Mouse (Mus musculus): ENCODE results near the gene Ttc9. TPM values are rescaled to one million over a fixed set of nuclear protein-coding genes. Genes with fewer than 3 reads are reported as not detected.

Gene Ttc9
- polyA plus RNA-seq, 1 experiment from 2014 or later, result 0.58 TPM

DNA sequence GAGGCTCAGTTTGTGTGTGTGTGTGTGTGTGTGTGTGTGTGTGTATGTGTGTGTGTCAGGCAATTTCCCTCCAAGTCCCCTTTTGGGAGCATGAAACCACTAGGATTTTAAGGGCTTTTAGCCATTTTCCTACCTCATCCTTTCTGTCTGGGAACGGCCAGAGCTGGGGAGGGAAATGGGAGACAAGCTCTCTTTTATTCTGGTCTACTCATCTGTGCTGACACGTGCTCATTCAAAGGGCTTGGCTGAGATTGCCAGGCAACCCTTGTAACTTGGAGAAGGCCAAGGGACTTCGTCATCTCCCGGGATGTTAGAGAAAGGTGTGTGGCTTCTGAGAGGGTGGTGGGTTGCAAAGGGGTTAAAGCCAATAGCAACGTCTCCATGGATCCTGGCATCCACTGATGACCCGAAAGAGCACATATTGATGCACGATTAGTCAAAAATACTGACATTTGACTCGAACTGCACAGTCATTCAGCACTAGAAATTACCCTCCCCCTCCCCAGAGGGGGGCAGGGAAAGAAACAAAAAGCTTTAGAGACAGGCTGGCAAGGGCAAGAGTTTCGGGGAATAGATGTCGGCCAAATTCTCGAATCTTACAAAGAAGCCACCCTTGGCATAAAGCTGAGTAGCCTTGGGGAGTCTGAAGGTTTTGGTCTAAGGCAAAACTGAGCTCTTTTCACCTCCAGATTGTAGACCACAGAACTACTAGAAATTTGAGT is 11.5 kb downstream of the Ttc9 start:
- H3K9me3 ChIP-seq (ENCODE audit: control insufficient read depth, low read length), result no peaks in the 10 kb centered on the region
- H3K4me1 ChIP-seq (replicated peaks; ENCODE audit: control insufficient read depth, insufficient read depth, low read length), result no peaks in the 10 kb centered on the region
- H3K9ac ChIP-seq (ENCODE audit: low read depth, low read length), result no peak overlapping the region
- H3K36me3 ChIP-seq (ENCODE audit: control insufficient read depth, insufficient read depth, low read length), result no peaks in the 10 kb centered on the region
- H3K27ac ChIP-seq (ENCODE audit: low read depth, low read length), result no peak overlapping the region
- H3K4me3 ChIP-seq (ENCODE audit: low read depth, low read length), result no peak overlapping the region
- WGBS, result 70% methylated on average over 11 of the region's 11 CpGs
- H3K4me2 ChIP-seq, result no peak overlapping the region
- ATAC-seq (replicated peaks; ENCODE audit: low FRiP score) (no peak), DNase-seq (ENCODE audit: low spot score) (no peak)
- H3K27me3 ChIP-seq (replicated peaks; ENCODE audit: control insufficient read depth, insufficient read depth, low read length), result no peaks in the 10 kb centered on the region

DNA sequence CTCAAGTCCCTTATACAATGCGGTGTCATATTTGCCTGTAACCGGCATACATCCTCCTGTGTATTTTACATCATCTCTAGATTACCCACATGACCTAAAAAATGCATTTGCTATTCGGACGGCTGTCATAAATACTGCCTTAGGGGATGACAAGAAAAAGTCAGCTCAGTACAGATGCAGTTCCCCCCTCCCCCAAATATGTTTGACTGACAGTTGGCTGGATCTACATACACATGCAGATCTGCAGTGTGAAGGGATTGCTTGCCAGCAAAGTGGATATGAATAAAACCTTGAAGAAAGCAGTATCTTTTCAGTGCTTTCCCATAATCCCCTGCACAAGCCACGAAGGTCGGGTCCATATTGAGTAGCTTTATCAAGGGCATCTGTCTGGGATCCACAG is 15.8 kb downstream of the Ttc9 start:
- Histone ChIP-seq H3K4me2 (no peak overlapping the region), H3K9me3 (ENCODE audit: control insufficient read depth, low read length) (no peaks in the 10 kb centered on the region), H3K4me3 (ENCODE audit: low read depth, low read length) (no peak overlapping the region), H3K27ac (ENCODE audit: low read depth, low read length) (no peak overlapping the region), H3K9ac (ENCODE audit: low read depth, low read length) (no peak overlapping the region), H3K36me3 (ENCODE audit: control insufficient read depth, insufficient read depth, low read length) (no peaks in the 10 kb centered on the region), H3K27me3 (replicated peaks; ENCODE audit: control insufficient read depth, insufficient read depth, low read length) (no peaks in the 10 kb centered on the region), H3K4me1 (replicated peaks; ENCODE audit: control insufficient read depth, insufficient read depth, low read length) (no peaks in the 10 kb centered on the region)
- ATAC-seq (replicated peaks; ENCODE audit: low FRiP score), result no peak
- no peak for DNase-seq (ENCODE audit: low spot score)
- WGBS, result 78% methylated on average over 6 of the region's 6 CpGs

DNA sequence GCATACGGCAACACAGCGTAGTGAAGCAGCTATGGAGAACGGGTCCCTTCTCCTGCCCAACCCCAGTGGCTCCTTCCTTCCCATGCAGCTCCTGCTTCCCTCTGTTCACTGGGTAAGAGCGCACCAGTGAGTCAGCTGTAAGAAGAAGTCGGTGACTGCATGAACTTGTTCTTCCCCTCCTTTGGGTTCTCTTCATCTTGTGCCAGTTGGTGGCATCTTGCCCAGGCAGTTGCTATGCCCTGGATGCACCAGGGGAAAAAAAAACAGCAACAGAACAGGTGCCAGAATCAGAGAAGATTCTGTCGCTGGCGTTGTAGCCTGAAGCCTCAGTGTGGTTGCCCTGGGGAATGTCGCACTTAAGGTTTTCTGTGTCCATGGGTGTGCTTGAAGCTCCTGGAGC is 22.3 kb downstream of the Ttc9 start:
- no peak for ATAC-seq (replicated peaks; ENCODE audit: low FRiP score)
- Histone ChIP-seq H3K36me3 (ENCODE audit: control insufficient read depth, insufficient read depth, low read length) (no peaks in the 10 kb centered on the region), H3K27ac (ENCODE audit: low read depth, low read length) (no peak overlapping the region), H3K4me3 (ENCODE audit: low read depth, low read length) (no peak overlapping the region), H3K4me2 (no peak overlapping the region), H3K27me3 (replicated peaks; ENCODE audit: control insufficient read depth, insufficient read depth, low read length) (no peaks in the 10 kb centered on the region), H3K4me1 (replicated peaks; ENCODE audit: control insufficient read depth, insufficient read depth, low read length) (no peaks in the 10 kb centered on the region), H3K9ac (ENCODE audit: low read depth, low read length) (no peak overlapping the region), H3K9me3 (ENCODE audit: control insufficient read depth, low read length) (no peaks in the 10 kb centered on the region)
- no peak for DNase-seq (ENCODE audit: low spot score)
- 84% methylated on average over 8 of the region's 8 CpGs for WGBS

DNA sequence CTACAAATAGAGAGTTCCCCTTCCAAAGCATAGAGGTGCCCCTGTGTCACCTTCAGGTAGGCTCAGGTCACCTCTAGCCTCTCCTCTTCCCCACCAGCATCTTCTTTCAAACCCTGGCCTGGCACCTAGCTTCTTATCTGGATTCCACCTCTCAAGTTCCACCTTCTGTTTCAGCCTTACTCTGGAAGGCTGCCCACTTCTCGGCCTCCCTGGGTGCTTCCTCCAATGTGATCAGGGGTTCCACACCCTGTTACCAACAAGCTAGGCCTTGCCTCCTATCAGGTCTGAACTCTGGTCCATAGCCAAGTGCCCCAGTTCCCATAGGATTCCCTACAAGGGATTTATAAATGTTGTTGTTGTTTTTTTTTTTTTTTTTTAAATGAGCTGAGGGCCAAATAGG is 26.3 kb downstream of the Ttc9 start:
- H3K9me3 ChIP-seq (ENCODE audit: control insufficient read depth, low read length), result no peaks in the 10 kb centered on the region
- no peaks in the 10 kb centered on the region for H3K36me3 ChIP-seq (ENCODE audit: control insufficient read depth, insufficient read depth, low read length)
- H3K4me2 ChIP-seq, result no peak overlapping the region
- no peak overlapping the region for H3K27ac ChIP-seq (ENCODE audit: low read depth, low read length)
- WGBS, result 70% methylated on average over 1 of the region's 1 CpGs
- no peaks in the 10 kb centered on the region for H3K4me1 ChIP-seq (replicated peaks; ENCODE audit: control insufficient read depth, insufficient read depth, low read length)
- H3K27me3 ChIP-seq (replicated peaks; ENCODE audit: control insufficient read depth, insufficient read depth, low read length), result no peaks in the 10 kb centered on the region
- no peak overlapping the region for H3K9ac ChIP-seq (ENCODE audit: low read depth, low read length)
- no peak overlapping the region for H3K4me3 ChIP-seq (ENCODE audit: low read depth, low read length)
- DNase-seq (ENCODE audit: low spot score), result no peak
- no peak for ATAC-seq (replicated peaks; ENCODE audit: low FRiP score)

DNA sequence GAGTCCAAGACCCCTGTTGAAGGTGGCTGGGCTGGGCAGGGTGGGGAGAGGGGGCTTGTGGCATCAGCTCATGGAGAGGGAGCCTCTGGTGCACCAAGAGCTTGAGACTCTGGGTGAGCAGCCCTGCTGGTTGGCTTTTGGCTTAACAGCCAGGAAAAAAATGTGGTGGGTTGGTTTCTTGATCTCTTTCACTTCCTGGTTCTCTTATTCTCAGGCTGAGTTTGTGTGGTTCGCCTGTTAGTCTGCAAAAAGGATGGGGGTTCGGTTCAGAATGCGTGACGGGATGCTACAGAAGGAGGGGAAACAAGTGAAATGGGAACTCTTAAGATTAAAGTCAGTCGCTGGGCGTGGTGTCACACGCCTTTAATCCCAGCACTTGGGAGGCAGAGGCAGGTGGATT is 27.0 kb downstream of the Ttc9 start:
- H3K4me1 ChIP-seq (replicated peaks; ENCODE audit: control insufficient read depth, insufficient read depth, low read length), result no peaks in the 10 kb centered on the region
- DNase-seq (ENCODE audit: low spot score) (no peak), ATAC-seq (replicated peaks; ENCODE audit: low FRiP score) (no peak)
- no peak overlapping the region for H3K27ac ChIP-seq (ENCODE audit: low read depth, low read length)
- no peak overlapping the region for H3K4me2 ChIP-seq
- WGBS, result 80% methylated on average over 7 of the region's 7 CpGs
- no peak overlapping the region for H3K4me3 ChIP-seq (ENCODE audit: low read depth, low read length)
- H3K9ac ChIP-seq (ENCODE audit: low read depth, low read length), result no peak overlapping the region
- H3K36me3 ChIP-seq (ENCODE audit: control insufficient read depth, insufficient read depth, low read length), result no peaks in the 10 kb centered on the region
- no peaks in the 10 kb centered on the region for H3K27me3 ChIP-seq (replicated peaks; ENCODE audit: control insufficient read depth, insufficient read depth, low read length)
- H3K9me3 ChIP-seq (ENCODE audit: control insufficient read depth, low read length), result no peaks in the 10 kb centered on the region

DNA sequence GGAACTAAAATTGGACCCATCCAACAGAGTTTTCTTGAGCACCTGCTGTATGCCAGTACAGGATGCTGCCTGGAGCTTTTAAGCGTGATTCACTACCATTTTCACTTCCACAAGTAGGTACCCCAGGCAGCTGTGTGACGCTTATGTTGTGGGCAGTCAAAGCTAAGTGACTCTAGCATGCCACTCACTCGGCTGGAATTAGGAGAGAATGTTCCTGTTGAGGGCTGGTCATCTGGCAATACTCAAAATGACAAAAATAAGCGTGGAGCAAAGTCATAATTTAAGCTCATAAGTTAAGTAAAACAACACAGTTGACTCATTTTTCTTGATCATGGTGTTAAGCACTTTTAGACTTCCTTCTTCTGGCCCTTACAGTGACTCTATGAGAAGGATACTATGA is 31.0 kb downstream of the Ttc9 start:
- DNase-seq (ENCODE audit: low spot score) (no peak), ATAC-seq (replicated peaks; ENCODE audit: low FRiP score) (no peak)
- no peaks in the 10 kb centered on the region for H3K36me3 ChIP-seq (ENCODE audit: control insufficient read depth, insufficient read depth, low read length)
- H3K4me1 ChIP-seq (replicated peaks; ENCODE audit: control insufficient read depth, insufficient read depth, low read length), result no peaks in the 10 kb centered on the region
- H3K4me3 ChIP-seq (ENCODE audit: low read depth, low read length), result no peak overlapping the region
- no peak overlapping the region for H3K4me2 ChIP-seq
- no peak overlapping the region for H3K9ac ChIP-seq (ENCODE audit: low read depth, low read length)
- no peaks in the 10 kb centered on the region for H3K9me3 ChIP-seq (ENCODE audit: control insufficient read depth, low read length)
- no peak overlapping the region for H3K27ac ChIP-seq (ENCODE audit: low read depth, low read length)
- H3K27me3 ChIP-seq (replicated peaks; ENCODE audit: control insufficient read depth, insufficient read depth, low read length), result no peaks in the 10 kb centered on the region
- 75% methylated on average over 4 of the region's 4 CpGs for WGBS

DNA sequence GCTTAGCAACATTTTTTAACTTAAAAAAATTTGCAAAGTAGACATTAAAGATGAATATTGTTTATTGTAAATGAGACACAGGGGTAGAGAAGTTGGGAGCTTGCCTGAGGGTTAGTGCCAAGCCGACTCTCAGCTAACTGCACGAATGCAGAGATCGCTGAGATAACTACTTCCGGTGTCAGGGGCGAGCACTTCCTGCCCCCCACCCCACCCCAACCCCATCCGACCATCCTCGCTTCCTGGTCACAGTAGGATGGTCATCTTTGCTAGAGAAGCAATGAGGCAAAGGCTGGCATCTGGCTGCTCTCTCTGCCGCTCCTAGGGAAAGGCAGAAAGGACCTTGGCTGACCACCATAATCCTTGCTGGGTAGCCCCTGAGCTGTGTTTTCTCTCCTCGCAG is 32.1 kb downstream of the Ttc9 start:
- Histone ChIP-seq H3K4me2 (no peak overlapping the region), H3K27me3 (replicated peaks; ENCODE audit: control insufficient read depth, insufficient read depth, low read length) (no peaks in the 10 kb centered on the region), H3K4me3 (ENCODE audit: low read depth, low read length) (no peak overlapping the region), H3K9me3 (ENCODE audit: control insufficient read depth, low read length) (no peaks in the 10 kb centered on the region), H3K9ac (ENCODE audit: low read depth, low read length) (no peak overlapping the region), H3K4me1 (replicated peaks; ENCODE audit: control insufficient read depth, insufficient read depth, low read length) (no peaks in the 10 kb centered on the region), H3K27ac (ENCODE audit: low read depth, low read length) (no peak overlapping the region), H3K36me3 (ENCODE audit: control insufficient read depth, insufficient read depth, low read length) (no peaks in the 10 kb centered on the region)
- no peak for ATAC-seq (replicated peaks; ENCODE audit: low FRiP score)
- 57% methylated on average over 9 of the region's 9 CpGs for WGBS
- DNase-seq (ENCODE audit: low spot score), result no peak

DNA sequence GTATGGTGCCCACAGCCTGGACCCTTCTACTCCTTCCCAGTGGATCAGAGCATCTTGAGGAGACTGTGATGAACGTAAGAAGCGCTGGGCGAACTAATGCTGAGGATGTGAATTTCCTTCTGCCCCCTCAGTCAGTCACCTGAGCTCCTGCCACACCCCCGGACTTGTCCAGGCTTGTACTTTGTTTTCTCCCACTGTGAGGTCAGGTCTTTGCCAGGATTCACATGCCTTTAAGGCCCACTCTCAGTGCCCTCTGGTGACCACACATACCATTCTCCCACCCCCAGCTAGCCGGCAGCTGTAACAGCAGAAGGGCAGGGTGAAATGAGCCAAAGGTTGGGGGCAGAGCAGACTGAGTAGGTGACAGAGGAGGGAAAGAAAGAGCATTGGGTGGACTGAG is 32.9 kb downstream of the Ttc9 start:
- WGBS, result 81% methylated on average over 5 of the region's 5 CpGs
- no peaks in the 10 kb centered on the region for H3K27me3 ChIP-seq (replicated peaks; ENCODE audit: control insufficient read depth, insufficient read depth, low read length)
- no peak for ATAC-seq (replicated peaks; ENCODE audit: low FRiP score)
- no peak overlapping the region for H3K27ac ChIP-seq (ENCODE audit: low read depth, low read length)
- H3K4me1 ChIP-seq (replicated peaks; ENCODE audit: control insufficient read depth, insufficient read depth, low read length), result no peaks in the 10 kb centered on the region
- no peak overlapping the region for H3K4me2 ChIP-seq
- H3K36me3 ChIP-seq (ENCODE audit: control insufficient read depth, insufficient read depth, low read length), result no peaks in the 10 kb centered on the region
- H3K9ac ChIP-seq (ENCODE audit: low read depth, low read length), result no peak overlapping the region
- H3K4me3 ChIP-seq (ENCODE audit: low read depth, low read length), result no peak overlapping the region
- no peaks in the 10 kb centered on the region for H3K9me3 ChIP-seq (ENCODE audit: control insufficient read depth, low read length)
- no peak for DNase-seq (ENCODE audit: low spot score)

DNA sequence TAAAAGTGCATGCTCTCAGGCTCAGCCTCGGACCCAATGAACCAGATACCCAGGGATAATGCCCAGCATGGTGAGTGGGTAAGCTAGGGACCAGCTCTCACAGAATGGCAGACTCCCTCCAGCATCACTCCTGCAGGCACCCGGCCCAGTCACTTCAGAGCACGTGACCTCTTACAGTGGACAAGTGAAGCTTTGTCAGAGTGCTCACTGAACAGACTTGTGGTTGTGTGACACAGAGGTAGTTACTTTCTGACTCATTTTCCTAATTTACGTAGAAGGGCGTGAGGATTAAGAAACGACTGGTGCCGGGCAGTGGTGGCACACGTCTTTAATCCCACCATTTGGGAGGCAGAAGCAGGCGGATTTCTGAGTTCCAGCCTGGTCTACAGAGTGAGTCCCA is 37.4 kb downstream of the Ttc9 start:
- Histone ChIP-seq H3K27ac (ENCODE audit: low read depth, low read length) (no peak overlapping the region), H3K27me3 (replicated peaks; ENCODE audit: control insufficient read depth, insufficient read depth, low read length) (no peaks in the 10 kb centered on the region), H3K4me1 (replicated peaks; ENCODE audit: control insufficient read depth, insufficient read depth, low read length) (no peaks in the 10 kb centered on the region), H3K9me3 (ENCODE audit: control insufficient read depth, low read length) (no peaks in the 10 kb centered on the region), H3K4me2 (no peak overlapping the region), H3K9ac (ENCODE audit: low read depth, low read length) (no peak overlapping the region), H3K4me3 (ENCODE audit: low read depth, low read length) (no peak overlapping the region), H3K36me3 (ENCODE audit: control insufficient read depth, insufficient read depth, low read length) (no peaks in the 10 kb centered on the region)
- 80% methylated on average over 9 of the region's 9 CpGs for WGBS
- no peak for ATAC-seq (replicated peaks; ENCODE audit: low FRiP score)
- DNase-seq (ENCODE audit: low spot score), result no peak
